Mouse (Mus musculus): Measurements from ENCODE around the gene 6030498E09Rik.

Gene 6030498E09Rik

DNA sequence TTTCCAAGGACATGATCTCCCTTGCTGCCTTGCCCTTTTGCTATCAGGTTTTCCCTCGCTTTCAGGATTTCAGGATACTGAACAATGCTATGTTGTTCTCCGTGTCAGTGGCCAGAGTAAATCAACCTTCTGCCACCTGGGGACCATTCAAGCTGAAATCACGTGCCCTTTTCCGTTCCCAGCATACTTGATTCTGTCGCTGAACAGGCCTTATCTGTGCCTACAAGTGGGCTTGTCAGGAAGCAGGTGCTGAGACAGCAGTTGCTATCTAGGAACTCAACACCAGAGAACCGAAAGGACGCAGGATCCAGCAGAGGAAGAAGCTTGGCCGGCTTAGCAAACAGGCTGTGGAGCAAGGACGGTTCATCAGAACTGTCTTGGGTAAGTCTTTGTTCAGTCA is at the start of gene 6030498E09Rik:
Gene 6030498E09Rik (plus strand): TSS at position 194 of the 400 bp plus-strand sequence.
- DNase-seq (ENCODE audit: extremely low read depth, low read depth, low spot score): no peak

DNA sequence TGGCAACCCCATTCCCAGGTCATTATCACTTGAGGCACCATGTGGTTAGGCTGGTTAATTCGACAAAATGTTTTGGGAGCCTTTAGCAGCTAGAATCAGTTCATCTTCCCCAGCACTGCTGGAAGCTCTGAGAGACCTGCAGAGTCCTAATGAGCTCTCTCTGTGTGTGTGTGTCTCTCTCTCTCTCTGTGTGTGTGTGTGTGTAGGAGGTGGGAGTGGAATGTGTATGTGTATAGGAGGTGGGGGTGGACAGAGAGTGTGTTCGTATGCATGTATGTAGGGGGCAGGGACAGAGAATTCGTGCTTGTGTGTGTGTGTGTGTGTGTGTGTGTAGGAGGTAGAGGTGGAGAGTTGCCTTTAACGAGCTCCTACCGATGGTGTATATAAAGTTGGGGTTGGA is 42.4 kb upstream of the 6030498E09Rik start:
- no peak for DNase-seq (ENCODE audit: extremely low read depth, low read depth, low spot score)

DNA sequence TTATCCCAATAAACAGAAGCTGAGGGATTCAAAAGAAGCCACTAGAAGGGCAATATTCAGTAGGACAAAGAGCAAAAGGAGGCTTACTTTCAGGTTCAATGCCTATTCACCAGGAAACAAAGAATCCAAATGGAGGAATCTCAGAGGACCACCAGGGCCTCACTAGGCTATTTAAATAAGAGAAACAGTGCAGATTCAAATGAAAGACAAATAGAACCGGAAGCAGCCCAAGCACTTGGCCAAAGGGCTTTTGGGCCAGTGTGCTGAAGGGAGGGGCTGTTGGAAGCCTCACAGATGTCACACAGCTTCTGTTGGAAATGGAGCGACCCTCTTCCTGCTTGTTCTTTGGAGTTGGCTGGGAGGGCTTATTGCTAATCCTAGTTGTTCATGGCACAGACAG is 41.8 kb upstream of the 6030498E09Rik start:
- DNase-seq (ENCODE audit: extremely low read depth, low read depth, low spot score): no peak

DNA sequence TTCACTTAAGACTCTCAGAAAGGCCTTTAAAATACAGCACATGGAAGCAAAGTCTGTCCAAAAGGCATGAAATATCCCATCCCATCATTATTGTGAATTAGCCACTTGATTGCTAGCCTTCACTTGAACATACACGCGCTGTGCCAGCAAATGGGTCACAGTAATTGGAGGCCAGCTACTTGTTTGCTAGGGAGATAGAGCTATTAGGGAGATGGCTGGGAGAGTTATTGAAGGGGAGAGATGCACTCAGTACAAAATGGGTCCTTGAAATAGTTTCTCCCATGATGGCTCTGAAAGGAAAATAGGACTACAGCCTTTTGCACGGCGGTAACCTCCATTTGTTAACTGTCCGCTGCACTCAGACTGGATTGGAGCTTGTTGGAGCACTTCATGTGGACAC is 38.8 kb upstream of the 6030498E09Rik start:
- DNase-seq (ENCODE audit: extremely low read depth, low read depth, low spot score): no peak

DNA sequence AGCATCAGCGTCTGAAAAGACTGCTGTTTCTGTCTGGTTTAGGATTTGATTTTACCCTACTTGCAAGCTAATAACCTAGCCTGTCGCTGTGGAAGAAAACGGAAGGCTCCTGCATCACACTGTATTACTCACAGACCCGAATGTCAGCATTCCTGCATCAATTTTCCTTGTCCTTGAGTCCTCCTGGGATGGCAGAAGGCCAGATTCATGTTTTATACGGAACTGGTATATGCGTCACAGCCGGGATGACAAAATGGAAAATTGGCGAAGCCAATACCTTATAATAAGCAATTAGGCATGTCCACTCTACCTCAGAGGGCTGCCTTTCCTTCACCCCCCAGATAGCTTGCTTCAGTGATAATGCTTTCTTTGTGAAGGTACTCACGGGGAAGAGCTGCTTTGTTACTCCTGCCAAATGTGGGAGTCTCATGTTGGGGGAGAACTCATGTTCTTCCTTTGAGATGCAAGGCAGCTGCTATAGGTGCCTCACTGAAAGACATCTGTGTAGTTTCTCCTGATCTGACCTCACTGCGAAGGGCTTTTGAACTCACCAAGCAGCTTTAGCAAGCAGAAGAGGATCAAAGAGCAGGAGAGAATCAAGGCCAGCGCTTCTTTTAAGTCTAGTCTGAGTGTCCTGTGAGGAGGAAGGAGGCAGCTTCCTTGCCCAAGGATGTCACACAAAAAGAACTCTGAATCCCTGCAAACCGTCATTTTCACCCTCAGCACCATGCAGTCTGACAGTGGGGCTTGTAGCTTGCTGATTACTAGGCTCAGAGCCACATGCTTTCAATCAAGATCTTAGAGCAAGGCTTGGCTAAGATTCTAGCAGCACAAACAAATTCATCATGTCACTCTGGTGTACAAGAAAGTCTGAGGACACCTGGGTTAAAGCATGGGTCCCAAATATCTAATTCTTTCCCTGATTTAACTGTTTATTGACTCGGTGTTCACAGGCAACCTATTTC is 37.3 kb upstream of the 6030498E09Rik start:
- no peak for DNase-seq (ENCODE audit: extremely low read depth, low read depth, low spot score)

DNA sequence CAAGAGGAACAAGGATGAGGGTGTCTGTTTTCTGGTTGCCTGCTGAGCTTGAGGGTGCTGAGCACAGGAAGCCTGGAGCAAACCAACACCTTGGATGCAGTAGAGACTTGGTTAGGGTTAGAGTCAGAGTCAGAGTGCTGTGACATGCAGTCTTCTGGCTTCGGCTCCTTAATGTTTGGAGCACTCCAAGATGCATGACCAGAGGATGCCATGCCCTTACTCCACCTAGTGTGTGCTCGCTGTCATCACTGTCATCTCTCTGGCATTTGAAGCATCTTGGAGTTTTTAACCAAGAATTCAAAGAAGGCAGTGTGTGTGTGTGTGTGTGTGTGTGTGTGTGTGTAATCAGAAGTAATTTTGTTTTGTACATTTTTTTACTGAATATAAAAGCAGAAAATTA is 1.0 kb upstream of the 6030498E09Rik start:
- no peak for DNase-seq (ENCODE audit: extremely low read depth, low read depth, low spot score)

DNA sequence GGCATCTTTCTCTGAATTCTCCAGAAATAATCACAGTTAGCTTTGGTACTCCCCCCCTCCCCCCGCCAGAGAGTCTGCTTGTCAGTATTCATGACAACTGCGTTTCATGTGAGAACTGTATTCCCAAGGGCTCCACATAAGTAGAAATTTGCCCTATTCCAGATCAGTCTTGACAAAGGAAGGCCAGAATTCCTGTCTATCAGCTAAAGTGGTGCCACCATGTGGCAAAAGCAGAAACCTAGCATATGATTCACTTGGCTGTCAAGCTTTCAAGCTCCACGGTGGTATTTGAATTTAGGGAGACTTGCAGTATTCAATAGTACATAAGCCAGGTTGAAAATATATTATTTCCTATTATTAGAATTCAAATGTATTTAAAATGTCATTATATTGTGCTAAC is 585 bp upstream of the 6030498E09Rik start:
- no peak for DNase-seq (ENCODE audit: extremely low read depth, low read depth, low spot score)

DNA sequence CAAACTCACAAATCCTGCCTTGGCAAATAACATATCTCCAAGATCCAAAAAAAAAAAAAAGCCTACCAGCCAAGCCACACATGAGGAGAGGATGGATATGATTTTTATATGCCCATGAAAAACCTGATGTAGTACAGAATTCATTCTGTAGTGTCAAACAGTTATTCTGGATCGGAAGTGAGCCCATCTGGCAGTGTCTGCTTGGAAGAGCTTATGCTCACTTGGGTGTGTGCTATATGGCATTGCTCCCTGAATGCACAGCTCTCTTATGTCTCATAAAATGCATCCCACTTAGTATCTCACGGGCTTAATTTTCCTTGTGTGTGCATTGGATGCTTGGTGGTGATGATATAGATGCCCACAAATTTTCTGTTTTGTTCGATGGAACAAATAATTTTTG is 21.9 kb downstream of the 6030498E09Rik start:
- DNase-seq (ENCODE audit: extremely low read depth, low read depth, low spot score): no peak

DNA sequence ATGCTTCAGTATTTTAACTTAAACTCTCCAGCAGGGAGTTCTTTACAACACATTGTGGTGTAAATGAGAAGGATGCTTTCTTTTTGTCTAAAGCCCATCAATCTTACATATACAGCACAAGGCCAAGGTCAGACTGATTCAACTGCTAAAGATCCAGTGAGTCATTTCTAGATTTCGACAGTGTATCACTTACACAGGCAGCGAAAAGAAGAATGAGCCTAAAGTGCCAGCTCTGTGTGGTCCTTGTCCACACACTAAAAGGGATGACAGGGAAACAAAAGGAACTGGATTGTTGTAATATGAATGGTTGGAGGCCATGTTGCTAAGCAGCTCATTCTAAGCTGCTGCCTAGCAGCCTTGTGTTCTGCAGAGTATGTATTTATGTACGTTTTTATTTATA is 41.5 kb downstream of the 6030498E09Rik start:
- DNase-seq (ENCODE audit: extremely low read depth, low read depth, low spot score): no peak

DNA sequence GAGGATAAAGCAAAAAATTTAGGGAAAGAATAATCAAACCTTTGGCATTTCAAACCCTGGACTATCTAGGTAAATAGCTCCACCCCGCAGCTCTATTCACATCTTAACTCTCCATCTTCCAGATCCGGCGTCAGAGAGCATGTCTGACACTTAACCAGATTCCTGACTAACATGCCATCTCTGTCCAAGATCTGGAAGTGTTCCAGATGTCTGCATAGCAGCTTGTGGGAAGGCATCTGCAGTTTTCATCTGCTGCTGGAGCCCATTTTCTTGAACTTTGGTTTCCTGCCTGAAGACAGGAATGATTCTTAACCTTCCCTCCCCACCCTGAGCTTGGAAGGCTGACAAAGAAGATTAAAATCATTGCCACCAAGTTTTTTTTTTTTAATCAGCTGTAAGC is 44.4 kb downstream of the 6030498E09Rik start:
- no peak for DNase-seq (ENCODE audit: extremely low read depth, low read depth, low spot score)

DNA sequence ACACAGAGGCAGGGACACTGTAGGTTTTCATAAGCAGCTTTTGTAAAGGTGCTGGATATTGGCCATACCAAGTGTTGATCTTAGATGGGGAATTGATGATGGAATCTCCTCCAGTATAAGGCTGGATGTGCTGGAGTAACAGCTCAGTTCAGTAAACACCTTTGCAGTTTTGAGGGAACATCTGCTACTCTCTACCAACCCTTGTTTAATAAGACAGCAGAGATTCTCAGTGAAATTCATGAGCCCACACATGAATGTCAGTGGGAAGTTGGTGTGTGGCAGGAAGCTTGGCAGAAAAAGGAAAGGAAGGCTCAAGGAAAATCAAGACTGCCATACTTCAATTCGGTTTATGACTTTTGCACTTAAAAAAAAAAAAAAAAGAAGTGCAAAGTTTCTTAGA is 186.1 kb downstream of the 6030498E09Rik start:
- no peak for DNase-seq (ENCODE audit: extremely low read depth, low read depth, low spot score)

DNA sequence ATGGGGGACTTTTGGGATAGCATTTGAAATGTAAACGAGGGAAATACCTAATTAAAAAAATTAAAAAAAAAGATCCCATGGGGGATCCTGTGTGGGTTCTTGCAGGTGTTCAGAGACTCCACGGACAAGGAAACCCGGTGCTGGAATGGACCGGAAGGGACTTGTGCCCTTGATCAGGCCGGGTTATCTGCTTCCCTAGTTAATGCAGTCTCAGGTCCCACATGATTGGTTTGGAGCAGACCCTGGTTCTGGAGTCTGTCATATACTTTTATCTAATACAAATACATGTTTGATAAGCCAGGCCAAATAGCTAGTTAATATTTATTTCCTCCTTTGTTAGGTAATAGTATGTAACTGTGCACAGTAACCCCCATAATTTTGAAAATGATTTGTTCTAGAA is 223.8 kb downstream of the 6030498E09Rik start:
- no peak for DNase-seq (ENCODE audit: extremely low read depth, low read depth, low spot score)

Measured in fat pad, adult 2 months (tissue).